Mouse (Mus musculus) embryonic facial prominence, embryonic 11.5 days (tissue): ENCODE data around the gene F11. TPM values are rescaled to one million over a fixed set of nuclear protein-coding genes. Genes with fewer than 3 reads are reported as not detected.

Experiments
- ATAC-seq: fragments of 200-750 bp; cut with Nextera tagmentation; replicated peaks from 2 replicates; pipeline ENCODE4 v1.8.0; 2017; ENCODE audit warnings: low read depth; ENCODE audit not compliant: insufficient number of reproducible peaks, low FRiP score, low TSS enrichment
- DNase-seq: peaks from one replicate; pipeline ENCODE4 v3.0.0-alpha.2; 2015; ENCODE audit warnings: low spot score
- H3K27ac ChIP-seq: fragments of 300-500 bp; sonication (generic); replicated peaks from 2 replicates; pipeline ENCODE4 v1.5.1; 2014; ENCODE audit warnings: mild to moderate bottlenecking, low read depth, low read length, control low read depth
- H3K27me3 ChIP-seq: fragments of 300-500 bp; sonication (generic); 2 replicates; pipeline ENCODE4 v1.6.1; 2014; ENCODE audit warnings: mild to moderate bottlenecking, low read length, moderate library complexity, mixed read lengths; ENCODE audit not compliant: control insufficient read depth, insufficient read depth
- H3K36me3 ChIP-seq: fragments of 300-500 bp; sonication (generic); replicated peaks from 2 replicates; pipeline ENCODE4 v1.6.1; 2014; ENCODE audit warnings: low read depth, mild to moderate bottlenecking, low read length, moderate library complexity, mixed read lengths; ENCODE audit not compliant: control insufficient read depth, insufficient read depth
- H3K4me1 ChIP-seq: fragments of 300-500 bp; sonication (generic); 2 replicates; pipeline ENCODE4 v1.6.1; 2014; ENCODE audit warnings: low read length, mixed read lengths; ENCODE audit not compliant: control insufficient read depth, insufficient read depth
- H3K4me2 ChIP-seq: fragments of 300-500 bp; sonication (generic); 2 replicates; pipeline ENCODE4 v1.6.1; 2014; ENCODE audit warnings: low read depth, mild to moderate bottlenecking, control low read depth, low read length, moderate library complexity
- H3K4me3 ChIP-seq: fragments of 300-500 bp; sonication (generic); 2 replicates; pipeline ENCODE4 v1.5.1; 2014; ENCODE audit warnings: low read depth, low read length, control low read depth
- H3K9ac ChIP-seq: fragments of 300-500 bp; sonication (generic); replicated peaks from 2 replicates; pipeline ENCODE4 v1.6.1; 2014; ENCODE audit warnings: mild to moderate bottlenecking, control low read depth, low read length
- H3K9me3 ChIP-seq: fragments of 300-500 bp; sonication (generic); replicated peaks from 2 replicates; pipeline ENCODE4 v1.6.1; 2016; ENCODE audit warnings: mild to moderate bottlenecking, low read length, inconsistent platforms, mixed read lengths; ENCODE audit not compliant: control insufficient read depth
- WGBS: fragments of 180-500 bp; shearing (Covaris S2); extraction: QIAGEN DNeasy Blood & Tissue Kit; methylation state at CpG from one replicate; pipeline ENCODE4 v1.1.7; 2014; 5-methylcytosine and 5-hydroxymethylcytosine counted together
- polyA plus RNA-seq: library from polyadenylated mRNA; unstranded; fragments of >200 nt; fragmentation: Nextera tagmentation; extraction: Ambion mirVana; gene quantifications from 2 replicates; pipeline ENCODE4 v1.2.1, GENCODE M21; 2014

Gene F11
- polyA plus RNA-seq, 1 experiment from 2014 or later = not detected

GRCm38 (mm10) chr8:45195954-45196526, 65.8 kb downstream of the F11 start:
- no peak overlapping the region for H3K4me2 ChIP-seq

More at GRCm38 (mm10) chr8:45195954-45196526, 65.8 kb downstream of the F11 start:
- Histone ChIP-seq H3K27me3 (no peaks in the 10 kb centered on the region), H3K9me3 (no peaks in the 10 kb centered on the region), H3K27ac (no peak overlapping the region), H3K9ac (no peak overlapping the region), H3K4me3 (no peak overlapping the region), H3K36me3 (no peaks in the 10 kb centered on the region), H3K4me1 (no peaks in the 10 kb centered on the region)
- ATAC-seq = no peak
- 83% methylated on average over 8 of the region's 8 CpGs for WGBS
- no peak for DNase-seq

Other genes with a start within 250 kb of the F11 start
- 0.35 TPM in 1 of 2 replicates, not detected in the other for gene Mtnr1a, start 192.9 kb downstream of the F11 start, polyA plus RNA-seq
- gene Klkb1, start 32.8 kb upstream of the F11 start, polyA plus RNA-seq = not detected in 2 replicates
- gene Gm45753, start 46.4 kb upstream of the F11 start, polyA plus RNA-seq = not detected in 2 replicates
- gene Cyp4v3, start 71.2 kb upstream of the F11 start, polyA plus RNA-seq = 2.0 and 2.1 TPM in 2 replicates
- 12.9 and 15.3 TPM in 2 replicates for gene Fam149a, start 120.3 kb upstream of the F11 start, polyA plus RNA-seq
- gene Tlr3, start 149.0 kb upstream of the F11 start, polyA plus RNA-seq = 1.0 and 2.1 TPM in 2 replicates
- gene Sorbs2, start 245.8 kb upstream of the F11 start, polyA plus RNA-seq = 23.9 and 26.6 TPM in 2 replicates